Mouse (Mus musculus) ES-Bruce4 (cell line): Measurements from ENCODE around the gene Lrrc1.

ENCODE experiments used
- CTCF ChIP-seq: IDR thresholded peaks from one replicate; pipeline ENCODE4 v1.8.1; 2011; ENCODE audit warnings: low read depth, low read length
- POLR2A ChIP-seq: IDR thresholded peaks from one replicate; pipeline ENCODE4 v1.8.1; 2011; ENCODE audit warnings: low read length; ENCODE audit not compliant: insufficient read depth

DNA sequence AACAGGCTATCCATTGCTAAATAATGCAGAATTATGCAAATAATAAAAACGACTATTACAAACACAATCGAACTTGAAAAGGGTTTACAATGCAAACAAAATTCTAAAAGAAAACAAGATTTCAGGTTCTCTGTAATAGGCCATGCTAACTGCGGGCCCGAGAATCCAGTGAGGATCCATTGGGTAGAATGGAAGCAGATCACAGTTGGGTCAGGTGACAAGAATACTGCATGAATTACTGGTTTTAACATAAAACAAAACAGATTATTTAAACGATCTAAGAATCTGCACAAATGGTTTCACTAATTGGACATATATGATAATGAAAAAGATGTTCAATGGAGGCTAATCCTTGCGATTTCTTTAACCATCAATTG lies 42.5 kb downstream of the Lrrc1 start:
- TF ChIP-seq CTCF, result no peak
- no peak for TF ChIP-seq POLR2A
